Mouse (Mus musculus) right cerebral cortex, postnatal 14 days (tissue): ENCODE measurements around the gene Ccdc124.
"Not testable (repeated sequence)": the region's sequence is repeated elsewhere in the genome, so short reads cannot be mapped to it uniquely, and the experiment has no call there.

ENCODE experiments used
- DNase-seq: peaks from one replicate; pipeline ENCODE4 v3.0.0; 2022

Ccdc124 gene

GRCm38 (mm10) chr8:70873364-70873985, at the start of gene Ccdc124:
Ccdc124 (minus strand) TSS chr8:70873935.
- peak; percentile 96 for DNase-seq

DNA sequence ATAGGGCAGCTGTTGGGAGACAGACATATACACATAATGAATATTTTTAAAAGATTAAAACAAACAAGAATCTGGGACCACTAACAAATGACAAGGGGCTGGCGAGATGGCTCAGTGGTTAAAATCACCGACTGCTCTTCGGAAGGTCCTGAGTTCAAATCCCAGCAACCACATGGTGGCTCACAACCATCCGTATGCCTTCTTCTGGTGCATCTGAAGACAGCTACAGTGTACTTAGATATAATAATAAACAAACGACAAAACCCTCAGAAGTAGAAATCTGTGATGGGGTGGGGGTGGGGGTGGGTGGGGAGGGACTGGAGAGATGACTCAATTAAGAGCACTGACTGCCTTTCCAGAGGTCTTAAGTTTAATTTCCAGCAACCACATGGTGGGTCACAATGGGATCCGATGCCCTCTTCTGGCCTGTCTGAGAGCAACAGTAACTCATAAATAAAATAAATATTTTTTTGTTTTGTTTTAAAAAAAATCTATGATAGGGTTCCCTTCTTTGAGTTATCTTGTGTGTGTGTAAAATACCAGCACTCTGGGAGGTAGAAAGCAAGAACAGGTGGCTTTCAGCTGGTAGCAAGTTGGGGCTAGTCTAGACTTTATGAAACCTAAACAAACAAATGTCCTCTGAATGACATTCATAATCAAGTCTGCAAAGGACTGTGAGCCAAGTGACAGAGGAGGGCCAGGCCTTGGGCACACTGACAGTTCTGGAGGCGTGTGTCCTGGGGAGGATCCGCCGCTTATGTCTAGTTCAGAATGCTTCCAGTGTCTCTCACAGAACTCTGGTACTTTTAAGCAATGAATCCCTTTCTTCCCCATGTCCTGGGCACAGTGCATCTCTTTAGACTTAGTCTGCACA, 46.6 kb upstream of the Ccdc124 start:
- DNase-seq: no peak

- no peak for DNase-seq
Observed at GRCm38 (mm10) chr8:70914704-70915103, 41.0 kb upstream of the Ccdc124 start.

- no peak for DNase-seq
Observed at GRCm38 (mm10) chr8:70913523-70913922, 39.8 kb upstream of the Ccdc124 start.

GRCm38 (mm10) chr8:70912955-70913354, 39.2 kb upstream of the Ccdc124 start:
- DNase-seq: no peak

DNA sequence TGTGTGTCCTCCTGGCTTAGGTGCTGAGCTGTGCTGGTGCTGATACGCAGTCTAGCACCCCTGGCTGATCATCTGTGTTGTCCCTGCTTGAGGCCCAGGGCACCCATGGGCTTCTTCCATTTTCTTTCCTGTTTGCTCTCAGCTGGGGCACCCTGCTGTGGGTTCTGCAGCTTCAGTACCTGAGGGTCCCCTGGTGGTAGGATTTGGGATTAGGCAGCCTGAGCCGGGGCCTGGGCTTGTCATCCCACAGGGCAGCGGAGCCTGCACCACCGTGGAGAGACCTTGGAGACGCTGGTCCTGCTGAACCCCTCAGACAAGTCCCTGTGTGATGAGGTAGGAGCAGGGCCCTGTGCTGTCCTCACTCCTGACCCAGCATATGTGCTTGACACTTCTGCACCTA, 37.9 kb upstream of the Ccdc124 start:
- DNase-seq: no peak

- no peak for DNase-seq
Observed at GRCm38 (mm10) chr8:70907518-70907917, 33.8 kb upstream of the Ccdc124 start.

- DNase-seq: peak; percentile 87
Observed at GRCm38 (mm10) chr8:70905831-70906736, 32.3 kb upstream of the Ccdc124 start, which contains the start of gene Map1s. Map1s (plus strand) TSS chr8:70905932.

- no peak for DNase-seq
Observed at GRCm38 (mm10) chr8:70905463-70905830, 31.7 kb upstream of the Ccdc124 start.

- peak; percentile 4 for DNase-seq
Observed at GRCm38 (mm10) chr8:70904532-70904931, 30.8 kb upstream of the Ccdc124 start.

DNA sequence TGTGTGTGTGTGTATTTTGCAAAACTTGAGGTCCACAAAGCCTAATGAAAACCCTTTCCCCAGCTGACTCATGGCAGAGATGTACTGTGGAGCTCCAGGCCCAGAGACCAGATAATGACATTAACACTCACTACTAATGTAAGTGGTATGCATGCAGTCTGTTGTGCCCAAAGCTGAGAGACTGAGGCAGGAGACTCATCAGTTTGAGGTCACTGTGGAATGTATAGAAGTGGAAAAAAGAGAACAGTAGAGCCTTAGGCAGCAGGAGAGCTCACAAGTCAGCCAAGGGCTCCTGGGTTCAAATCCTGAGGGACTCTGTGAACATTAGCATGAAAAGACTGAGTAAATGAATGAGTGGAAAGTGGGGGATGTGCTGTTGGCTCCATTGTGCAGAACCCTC, 29.8 kb upstream of the Ccdc124 start:
- no peak for DNase-seq

- DNase-seq: peak; percentile 12
Observed at GRCm38 (mm10) chr8:70903112-70903511, 29.4 kb upstream of the Ccdc124 start.

GRCm38 (mm10) chr8:70902211-70902610, 28.5 kb upstream of the Ccdc124 start:
- peak; percentile 4 for DNase-seq

GRCm38 (mm10) chr8:70900872-70901387, 27.2 kb upstream of the Ccdc124 start:
- DNase-seq: peak; percentile 8

DNA sequence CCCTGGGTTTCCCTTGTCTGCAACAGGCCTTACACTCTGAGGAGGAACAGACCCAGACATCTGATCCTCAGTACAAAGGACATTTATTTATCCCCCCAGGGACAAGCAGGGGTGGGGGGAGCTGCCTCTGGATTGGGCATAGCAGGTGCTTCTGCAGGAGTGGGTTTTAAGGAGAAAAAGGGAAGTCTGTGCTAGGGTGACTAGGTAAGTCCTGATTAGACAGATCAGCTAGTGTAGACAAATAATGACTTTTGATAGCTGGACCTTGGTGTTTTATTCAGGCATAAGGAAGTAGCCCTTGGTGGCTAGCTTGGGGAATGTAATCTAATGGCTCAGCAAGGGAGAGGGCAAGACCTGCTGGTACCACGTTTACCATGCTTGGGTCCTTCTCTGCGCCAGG, 25.5 kb upstream of the Ccdc124 start:
- no peak for DNase-seq

GRCm38 (mm10) chr8:70898661-70899198, 25.0 kb upstream of the Ccdc124 start:
- no peak for DNase-seq

DNA sequence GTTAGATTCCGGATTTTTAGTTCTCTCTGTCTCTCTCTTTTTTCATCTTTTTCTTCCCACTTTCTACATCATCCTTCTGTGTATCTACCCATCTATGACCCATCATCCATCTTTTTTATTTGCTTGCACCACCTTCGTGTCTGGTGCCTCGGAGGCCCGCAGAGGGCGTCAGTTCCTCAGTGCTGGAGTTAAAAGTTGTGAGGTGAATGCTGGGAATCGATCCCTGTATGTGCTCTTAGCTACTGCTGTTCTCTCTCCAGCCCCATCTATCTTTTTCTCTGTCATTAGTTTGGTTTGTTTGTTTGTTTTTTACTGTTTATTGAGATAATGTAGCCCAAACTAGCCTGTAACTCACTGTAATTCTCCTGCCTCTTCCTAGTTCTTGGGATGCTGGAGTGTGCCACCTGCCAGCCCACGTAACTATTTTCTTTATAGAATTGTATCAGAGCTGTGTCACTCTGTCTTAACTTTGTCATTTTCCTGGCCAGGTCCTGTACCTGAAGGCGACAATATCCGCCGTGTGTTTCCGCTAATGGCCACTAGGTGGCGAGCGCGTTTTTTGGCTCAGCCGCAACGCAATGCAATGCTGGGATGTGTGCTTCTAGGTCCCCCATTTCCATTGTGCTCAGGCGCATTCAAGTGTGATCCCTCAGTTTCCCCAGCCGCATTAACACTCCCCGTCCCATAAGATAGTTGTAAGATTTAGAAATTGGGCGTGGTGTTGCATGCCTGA, 24.1 kb upstream of the Ccdc124 start:
- DNase-seq: peak; percentile 83

- peak; percentile 90 for DNase-seq
Observed at GRCm38 (mm10) chr8:70897021-70897680, 23.4 kb upstream of the Ccdc124 start, which contains the start of gene Rpl18a. Rpl18a (minus strand) TSS chr8:70897412.

GRCm38 (mm10) chr8:70896316-70897020, 22.7 kb upstream of the Ccdc124 start:
- DNase-seq: no peak

- DNase-seq: not testable (repeated sequence)
Observed at GRCm38 (mm10) chr8:70895571-70896259, 22.0 kb upstream of the Ccdc124 start.
